Mouse (Mus musculus) forebrain, embryonic 11.5 days (tissue): ENCODE measurements at regions not wholly inside any gene's neighbourhood (a gene's known extent, or its start where the extent isn't known, plus 50 kb on each side); places are given as distances from the start of the nearest gene placed in this dataset.

Experiments
- ATAC-seq: fragments of 200-750 bp; cut with Nextera tagmentation; replicated peaks from 2 replicates; pipeline ENCODE4 v1.8.0; 2017; ENCODE audit warnings: moderate TSS enrichment; ENCODE audit not compliant: low FRiP score
- DNase-seq: peaks from one replicate; pipeline ENCODE4 v3.0.0-alpha.2; 2017; ENCODE audit warnings: low spot score
- H3K27ac ChIP-seq: fragments of 300-500 bp; sonication (generic); 2 replicates; pipeline ENCODE4 v1.5.1; 2014; ENCODE audit warnings: low read depth, low read length
- H3K27me3 ChIP-seq: fragments of 300-500 bp; sonication (generic); 2 replicates; pipeline ENCODE4 v1.6.1; 2014; ENCODE audit warnings: mild to moderate bottlenecking, low read length, mixed read lengths; ENCODE audit not compliant: control insufficient read depth, insufficient read depth
- H3K36me3 ChIP-seq: fragments of 300-500 bp; sonication (generic); 2 replicates; pipeline ENCODE4 v1.6.1; 2014; ENCODE audit warnings: mild to moderate bottlenecking, low read length, moderate library complexity, mixed read lengths; ENCODE audit not compliant: control insufficient read depth, insufficient read depth
- H3K4me1 ChIP-seq: fragments of 300-500 bp; sonication (generic); replicated peaks from 2 replicates; pipeline ENCODE4 v1.6.1; 2014; ENCODE audit warnings: low read length, mixed read lengths; ENCODE audit not compliant: control insufficient read depth, insufficient read depth
- H3K4me2 ChIP-seq: fragments of 300-500 bp; sonication (generic); 2 replicates; pipeline ENCODE4 v1.6.1; 2014; ENCODE audit warnings: low read depth, mild to moderate bottlenecking, low read length, moderate library complexity, mixed read lengths; ENCODE audit not compliant: severe bottlenecking
- H3K4me3 ChIP-seq: fragments of 300-500 bp; sonication (generic); 2 replicates; pipeline ENCODE4 v1.5.1; 2014; ENCODE audit warnings: low read depth, low read length
- H3K9ac ChIP-seq: fragments of 300-500 bp; sonication (generic); 2 replicates; pipeline ENCODE4 v1.6.1; 2014; ENCODE audit warnings: low read length
- H3K9me3 ChIP-seq: fragments of 300-500 bp; sonication (generic); 2 replicates; pipeline ENCODE4 v1.6.1; 2016; ENCODE audit warnings: low read length, mixed read lengths; ENCODE audit not compliant: control insufficient read depth
- WGBS: fragments of 180-500 bp; shearing (Covaris S2); extraction: QIAGEN DNeasy Blood & Tissue Kit; methylation state at CpG from one replicate; pipeline ENCODE4 v1.1.7; 2014; 5-methylcytosine and 5-hydroxymethylcytosine counted together

GRCm38 (mm10) chr15:44035900-44036299 is 3901.7 kb downstream of the 9330182O14Rik start:
- 0 out of 2 replicates have a peak, but pooled peaks have one; percentile 46 for ATAC-seq
- no peaks in the 10 kb centered on the region for H3K9me3 ChIP-seq
- no peak overlapping the region for H3K4me2 ChIP-seq
- no peaks in the 10 kb centered on the region for H3K4me1 ChIP-seq
- no peaks in the 10 kb centered on the region for H3K27me3 ChIP-seq
- no peaks in the 10 kb centered on the region for H3K36me3 ChIP-seq
- H3K4me3 ChIP-seq = no peak overlapping the region
- DNase-seq = no peak
- H3K27ac ChIP-seq = no peak overlapping the region
- H3K9ac ChIP-seq = no peak overlapping the region

GRCm38 (mm10) chr15:44037893-44038292 is 3903.7 kb downstream of the 9330182O14Rik start:
- Histone ChIP-seq H3K27ac (no peak overlapping the region), H3K4me3 (no peak overlapping the region), H3K27me3 (no peaks in the 10 kb centered on the region), H3K4me1 (no peaks in the 10 kb centered on the region), H3K36me3 (no peaks in the 10 kb centered on the region), H3K9me3 (no peaks in the 10 kb centered on the region), H3K4me2 (no peak overlapping the region), H3K9ac (no peak overlapping the region)
- no peak for DNase-seq
- ATAC-seq = no peak

- ATAC-seq (no peak), DNase-seq (no peak)
- Histone ChIP-seq H3K27me3 (no peaks in the 10 kb centered on the region), H3K4me2 (no peak overlapping the region), H3K9me3 (no peaks in the 10 kb centered on the region), H3K4me1 (no peaks in the 10 kb centered on the region), H3K9ac (no peak overlapping the region), H3K27ac (no peak overlapping the region), H3K36me3 (no peaks in the 10 kb centered on the region), H3K4me3 (no peak overlapping the region)
- WGBS = 79% methylated on average over 1 of the region's 1 CpGs
Observed at GRCm38 (mm10) chr15:44050565-44051274, 3916.6 kb downstream of the 9330182O14Rik start.

GRCm38 (mm10) chr15:44064855-44065254 is 3930.7 kb downstream of the 9330182O14Rik start:
- ATAC-seq (no peak), DNase-seq (no peak)
- H3K27me3 ChIP-seq = no peaks in the 10 kb centered on the region
- H3K9me3 ChIP-seq = no peaks in the 10 kb centered on the region
- 88% methylated on average over 2 of the region's 2 CpGs for WGBS
- H3K4me2 ChIP-seq = no peak overlapping the region
- no peak overlapping the region for H3K27ac ChIP-seq
- no peak overlapping the region for H3K4me3 ChIP-seq
- H3K36me3 ChIP-seq = no peaks in the 10 kb centered on the region
- no peaks in the 10 kb centered on the region for H3K4me1 ChIP-seq
- H3K9ac ChIP-seq = no peak overlapping the region

GRCm38 (mm10) chr15:44083680-44084079 is 3949.5 kb downstream of the 9330182O14Rik start:
- 88% methylated on average over 1 of the region's 1 CpGs for WGBS

GRCm38 (mm10) chr15:44112328-44112944 is 3978.3 kb downstream of the 9330182O14Rik start:
- H3K4me2 ChIP-seq = no peak overlapping the region
- DNase-seq (no peak), ATAC-seq (no peak)
- 84% methylated on average over 2 of the region's 2 CpGs for WGBS
- no peaks in the 10 kb centered on the region for H3K4me1 ChIP-seq
- no peak overlapping the region for H3K27ac ChIP-seq
- H3K4me3 ChIP-seq = no peak overlapping the region
- no peaks in the 10 kb centered on the region for H3K36me3 ChIP-seq
- H3K27me3 ChIP-seq = no peaks in the 10 kb centered on the region
- no peak overlapping the region for H3K9ac ChIP-seq
- H3K9me3 ChIP-seq = no peaks in the 10 kb centered on the region

More at GRCm38 (mm10) chr15:44083680-44084079, 3949.5 kb downstream of the 9330182O14Rik start:
- DNase-seq (no peak), ATAC-seq (no peak)
- Histone ChIP-seq H3K27ac (no peak overlapping the region), H3K27me3 (no peaks in the 10 kb centered on the region), H3K4me2 (no peak overlapping the region), H3K4me1 (no peaks in the 10 kb centered on the region), H3K9ac (no peak overlapping the region), H3K9me3 (no peaks in the 10 kb centered on the region), H3K4me3 (no peak overlapping the region), H3K36me3 (no peaks in the 10 kb centered on the region)

GRCm38 (mm10) chr15:44134213-44134612 is 4000.0 kb downstream of the 9330182O14Rik start:
- WGBS = 84% methylated on average over 1 of the region's 1 CpGs
- Histone ChIP-seq H3K9me3 (no peaks in the 10 kb centered on the region), H3K27me3 (no peaks in the 10 kb centered on the region), H3K36me3 (no peaks in the 10 kb centered on the region), H3K9ac (no peak overlapping the region), H3K4me1 (no peaks in the 10 kb centered on the region), H3K4me2 (no peak overlapping the region), H3K27ac (no peak overlapping the region), H3K4me3 (no peak overlapping the region)
- no peak for ATAC-seq
- DNase-seq = no peak
